ENCODE assay signal across 9 mouse cellular contexts in genomic region chr11:98953361-98953760, GRCm38 (mm10). TPM values are rescaled to one million over a fixed set of nuclear protein-coding genes. Genes with fewer than 3 reads are reported as not detected.
DNase-seq lines count a peak whose midpoint lies in the region; ATAC-seq and TF ChIP-seq lines count a peak whose summit lies in the region.
"Had no signal": no experiment of that assay in that cellular context is flagged by ENCODE, and none has a peak within 500 bp of the region (broad histone marks: within the 10 kb centered on the region; RNA-seq: fewer than 3 reads in every experiment).

No protein-coding gene starts in this region.

- H3K4me3 ChIP-seq in hindbrain, embryonic 11.5 days (ENCODE audit: low read depth, low read length) = no peak overlapping the region
- no peak overlapping the region for H3K4me3 ChIP-seq in hindbrain, embryonic 14.5 days (replicated peaks; ENCODE audit: low read length)
- H3K4me3 ChIP-seq in liver, embryonic 14.5 days (ENCODE audit: insufficient read depth in 1 of 2, low read depth in 2 of 2, low read length in 2 of 2) = no peak overlapping the region

- H3K4me2 ChIP-seq in hindbrain, embryonic 11.5 days (replicated peaks; ENCODE audit: low read depth, low read length) = no peak overlapping the region
- H3K4me2 ChIP-seq in hindbrain, embryonic 14.5 days (replicated peaks) = no peak overlapping the region
- no peak overlapping the region for H3K4me2 ChIP-seq in liver, embryonic 14.5 days (ENCODE audit: low read depth)

- peak; percentile 18 for DNase-seq in adrenal gland, postnatal 14 days
- DNase-seq in adrenal gland, adult 18-20 months (ENCODE audit: low spot score in 2 of 2) = no peak
- peak; percentile 19 for DNase-seq in hindbrain, embryonic 11.5 days (ENCODE audit: low spot score)
- no peak for DNase-seq in hindbrain, embryonic 14.5 days (ENCODE audit: low spot score)
- peak; percentile 51 for DNase-seq in R1 (ENCODE audit: low read depth, low spot score)
- no peak for DNase-seq in liver, embryonic 14.5 days (ENCODE audit: low read depth in 3 of 3, low spot score in 3 of 3)
- no peak for DNase-seq in layer of hippocampus, postnatal 25 days (ENCODE audit: extremely low spot score in 1 of 2, low spot score in 1 of 2)
- DNase-seq: kidney, adult 8-10 months had no signal

- WGBS in hindbrain, embryonic 11.5 days = 27% methylated on average over 2 of the region's 2 CpGs
- WGBS in hindbrain, embryonic 14.5 days = 6% methylated on average over 2 of the region's 2 CpGs
- 16% methylated on average over 2 of the region's 2 CpGs for WGBS in liver, embryonic 14.5 days (ENCODE audit: insufficient replicate concordance)

- TF ChIP-seq CTCF in liver, embryonic 14.5 days (IDR thresholded peaks at IDR 0.05; ENCODE audit: low read depth) = no peak

- H3K9ac ChIP-seq in hindbrain, embryonic 11.5 days (ENCODE audit: low read depth, low read length) = no peak overlapping the region
- no peak overlapping the region for H3K9ac ChIP-seq in hindbrain, embryonic 14.5 days
- no peak overlapping the region for H3K9ac ChIP-seq in liver, embryonic 14.5 days (replicated peaks)

- peaks cover 16% of the 10 kb centered on the region for H3K4me1 ChIP-seq in hindbrain, embryonic 11.5 days (replicated peaks; ENCODE audit: control insufficient read depth, insufficient read depth, low read length)
- H3K4me1 ChIP-seq in hindbrain, embryonic 14.5 days (replicated peaks; ENCODE audit: control insufficient read depth, insufficient read depth, low read length) = peaks cover 29% of the 10 kb centered on the region
- peaks cover 4 to 27% of the 10 kb centered on the region in 2 experiments; a peak in 3 of 4 replicates for H3K4me1 ChIP-seq in liver, embryonic 14.5 days (replicated peaks; ENCODE audit: control insufficient read depth in 2 of 2, insufficient read depth in 2 of 2, low read length in 1 of 2)

- no peak overlapping the region for H3K27ac ChIP-seq in hindbrain, embryonic 11.5 days (ENCODE audit: low read depth, low read length)
- H3K27ac ChIP-seq in hindbrain, embryonic 14.5 days = no peak overlapping the region
- no peak overlapping the region for H3K27ac ChIP-seq in liver, embryonic 14.5 days

- H3K27me3 ChIP-seq in hindbrain, embryonic 11.5 days (ENCODE audit: control insufficient read depth, insufficient read depth, low read length) = no peaks in the 10 kb centered on the region
- H3K27me3 ChIP-seq in hindbrain, embryonic 14.5 days (ENCODE audit: control insufficient read depth, insufficient read depth, low read length) = no peaks in the 10 kb centered on the region
- H3K27me3 ChIP-seq in liver, embryonic 14.5 days (ENCODE audit: control insufficient read depth, insufficient read depth, low read length) = no peaks in the 10 kb centered on the region

- H3K36me3 ChIP-seq in hindbrain, embryonic 11.5 days (ENCODE audit: control insufficient read depth, insufficient read depth, low read length) = no peaks in the 10 kb centered on the region
- H3K36me3 ChIP-seq in hindbrain, embryonic 14.5 days (replicated peaks; ENCODE audit: control insufficient read depth, insufficient read depth) = peaks cover 4% of the 10 kb centered on the region; the same call in 1 of the 2 replicates
- no peaks in the 10 kb centered on the region for H3K36me3 ChIP-seq in liver, embryonic 14.5 days (replicated peaks; ENCODE audit: control insufficient read depth, insufficient read depth, low read depth)

- H3K9me3 ChIP-seq in hindbrain, embryonic 11.5 days (ENCODE audit: control insufficient read depth, low read length) = no peaks in the 10 kb centered on the region
- no peaks in the 10 kb centered on the region for H3K9me3 ChIP-seq in hindbrain, embryonic 14.5 days (ENCODE audit: control insufficient read depth, low read length)
- no peaks in the 10 kb centered on the region for H3K9me3 ChIP-seq in liver, embryonic 14.5 days (ENCODE audit: control insufficient read depth, low read length)

- TF ChIP-seq EP300 in liver, embryonic 14.5 days (IDR thresholded peaks at IDR 0.05; ENCODE audit: low read depth) = no peak

- peak; percentile 12; the same call in 1 of the 2 replicates for ATAC-seq in hindbrain, embryonic 11.5 days (ENCODE audit: low FRiP score)
- ATAC-seq in hindbrain, embryonic 14.5 days (ENCODE audit: low FRiP score) = no peak
- ATAC-seq in liver, embryonic 14.5 days (ENCODE audit: insufficient read depth) = peak; percentile 36; the same call in 1 of the 2 replicates
- ATAC-seq in CD4-positive, CD25-positive, alpha-beta regulatory T cell, adult 4 months = no peak

RNA-seq across cellular contexts. Expression of gene Rara, which starts 25.7 kb away (rescaled TPM):
- total RNA-seq in adrenal gland, postnatal 14 days (2021) = 24.5 and 29.3 TPM in 2 replicates
- 10 to 100 TPM; 16.2 to 16.7 TPM for total RNA-seq in adrenal gland, adult 18-20 months (2021)
- polyA plus RNA-seq in hindbrain, embryonic 11.5 days (2014; fragmentation: Nextera tagmentation; extraction: Ambion mirVana) = 48.3 and 51.2 TPM in 2 replicates
- 18.4 and 18.7 TPM in 2 replicates for polyA plus RNA-seq in hindbrain, embryonic 14.5 days (2014; fragmentation: Nextera tagmentation; extraction: Ambion mirVana)
- polyA plus RNA-seq in liver, embryonic 14.5 days (2012; rRNA removed) = 1.9 and 2.3 TPM in 2 replicates
- 3.0 and 3.2 TPM in 2 replicates for polyA plus RNA-seq in liver, embryonic 14.5 days (2014; fragmentation: Nextera tagmentation; extraction: Ambion mirVana)
- total RNA-seq in layer of hippocampus, postnatal 25 days (2021) = 10 to 100 TPM; 17.0 to 17.7 TPM
- 1 to 10 TPM; 8.6 to 8.9 TPM for polyA plus RNA-seq in CD4-positive, CD25-positive, alpha-beta regulatory T cell, adult 4 months (2017; shearing (Covaris generic))

RNA-seq across cellular contexts. Expression of gene Gjd3, which starts 29.5 kb away (rescaled TPM):
- not detected in 2 replicates for total RNA-seq in adrenal gland, postnatal 14 days (2021)
- total RNA-seq in adrenal gland, adult 18-20 months (2021) = not detected
- 0.28 and 0.74 TPM in 2 replicates for polyA plus RNA-seq in hindbrain, embryonic 11.5 days (2014; fragmentation: Nextera tagmentation; extraction: Ambion mirVana)
- polyA plus RNA-seq in hindbrain, embryonic 14.5 days (2014; fragmentation: Nextera tagmentation; extraction: Ambion mirVana) = 0.60 and 1.4 TPM in 2 replicates
- polyA plus RNA-seq in liver, embryonic 14.5 days (2012; rRNA removed) = not detected in 2 replicates
- polyA plus RNA-seq in liver, embryonic 14.5 days (2014; fragmentation: Nextera tagmentation; extraction: Ambion mirVana) = not detected in 2 replicates
- total RNA-seq in layer of hippocampus, postnatal 25 days (2021) = 1 to 10 TPM; 1.5 to 2.3 TPM
- not detected for polyA plus RNA-seq in CD4-positive, CD25-positive, alpha-beta regulatory T cell, adult 4 months (2017; shearing (Covaris generic))

RNA-seq across cellular contexts. Expression of gene Cdc6, which starts 45.8 kb away (rescaled TPM):
- 3.5 and 5.8 TPM in 2 replicates for total RNA-seq in adrenal gland, postnatal 14 days (2021)
- total RNA-seq in adrenal gland, adult 18-20 months (2021) = under 1 TPM; 0.32 to 0.43 TPM
- polyA plus RNA-seq in hindbrain, embryonic 11.5 days (2014; fragmentation: Nextera tagmentation; extraction: Ambion mirVana) = 33.1 and 39.0 TPM in 2 replicates
- polyA plus RNA-seq in hindbrain, embryonic 14.5 days (2014; fragmentation: Nextera tagmentation; extraction: Ambion mirVana) = 4.3 and 5.2 TPM in 2 replicates
- polyA plus RNA-seq in liver, embryonic 14.5 days (2012; rRNA removed) = 16.9 and 28.6 TPM in 2 replicates
- 64.1 and 71.0 TPM in 2 replicates for polyA plus RNA-seq in liver, embryonic 14.5 days (2014; fragmentation: Nextera tagmentation; extraction: Ambion mirVana)
- under 1 TPM; 0.54 to 0.94 TPM for total RNA-seq in layer of hippocampus, postnatal 25 days (2021)
- polyA plus RNA-seq in CD4-positive, CD25-positive, alpha-beta regulatory T cell, adult 4 months (2017; shearing (Covaris generic)) = 1 to 10 TPM; 4.1 to 8.5 TPM

Comparison
In these comparisons a context has a peak if more than half of its experiments do, and no peak if none do; other contexts are left out.
1. DNase-seq: peak in adrenal gland, postnatal 14 days (single experiment), hindbrain, embryonic 11.5 days (single experiment) and R1 (single experiment); none in adrenal gland, adult 18-20 months (0 of 2), hindbrain, embryonic 14.5 days (single experiment), liver, embryonic 14.5 days (0 of 3) and layer of hippocampus, postnatal 25 days (0 of 2).
2. ATAC-seq: peak in hindbrain, embryonic 11.5 days (single experiment) and liver, embryonic 14.5 days (single experiment); none in hindbrain, embryonic 14.5 days (single experiment) and CD4-positive, CD25-positive, alpha-beta regulatory T cell, adult 4 months (single experiment).